9 mouse cellular contexts compared by ENCODE assay signal in the genomic region with DNA sequence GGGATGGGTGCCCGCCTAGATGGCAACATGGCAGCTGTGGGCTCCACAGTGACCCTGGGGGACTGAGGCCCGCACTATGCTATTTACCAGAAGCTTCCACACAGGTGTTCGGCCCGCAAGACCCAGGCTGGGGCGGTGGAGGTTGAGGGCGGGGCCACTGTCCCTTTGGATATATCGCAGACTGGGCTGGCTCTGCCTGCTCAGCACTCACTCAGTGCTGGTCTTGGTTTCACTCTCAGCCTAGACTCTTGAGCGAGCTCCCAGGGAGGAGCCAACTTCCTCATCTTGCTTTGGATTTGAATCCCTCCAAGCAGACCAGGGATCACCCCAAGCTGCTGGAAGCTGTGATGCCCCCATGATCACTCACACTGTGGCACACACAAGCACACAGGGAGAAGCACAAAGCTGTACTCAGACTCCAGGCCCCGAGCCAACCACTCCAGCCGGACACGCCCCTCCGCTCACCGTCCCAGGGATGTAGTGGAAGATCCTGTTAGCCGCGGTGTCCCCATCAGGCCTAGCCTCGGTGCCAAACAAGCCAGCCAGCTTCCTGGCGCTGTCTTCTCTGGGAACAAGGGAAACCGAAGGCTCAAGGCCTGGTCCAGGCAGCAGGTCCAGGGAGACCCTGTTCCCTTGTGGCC. TPM values are rescaled to one million over a fixed set of nuclear protein-coding genes. Genes with fewer than 3 reads are reported as not detected.
DNase-seq lines count a peak whose midpoint lies in the region; ATAC-seq and TF ChIP-seq lines count a peak whose summit lies in the region.
"Had no signal": no experiment of that assay in that cellular context is flagged by ENCODE, and none has a peak within 500 bp of the region (broad histone marks: within the 10 kb centered on the region; RNA-seq: fewer than 3 reads in every experiment).

No protein-coding gene starts in this region.

- 32% methylated on average over 18 of the region's 18 CpGs for WGBS in heart, postnatal 0 days
- 53% methylated on average over 18 of the region's 18 CpGs for WGBS in liver, embryonic 14.5 days (ENCODE audit: insufficient replicate concordance)

- ATAC-seq in heart, postnatal 0 days (ENCODE audit: insufficient read depth, low read depth), result peak; percentile 40; the same call in 1 of the 2 replicates
- ATAC-seq in liver, embryonic 14.5 days (ENCODE audit: insufficient read depth), result peak; percentile 24; the same call in 1 of the 2 replicates

- TF ChIP-seq POLR2A in bone marrow macrophage, adult 2 months (IDR thresholded peaks at IDR 0.05; ENCODE audit: borderline replicate concordance, low read depth, low read length), result no peak

- no peak for TF ChIP-seq CTCF in bone marrow macrophage, adult 2 months (IDR thresholded peaks at IDR 0.05; ENCODE audit: low read depth, low read length)
- TF ChIP-seq CTCF in heart, postnatal 0 days (IDR thresholded peaks at IDR 0.05; ENCODE audit: low read depth), result no peak
- TF ChIP-seq CTCF in liver, embryonic 14.5 days (IDR thresholded peaks at IDR 0.05; ENCODE audit: low read depth), result no peak

- peaks cover 46% of the 10 kb centered on the region for H3K36me3 ChIP-seq in heart, postnatal 0 days (replicated peaks; ENCODE audit: control insufficient read depth, insufficient read depth, low read length)
- peaks cover 6% of the 10 kb centered on the region for H3K36me3 ChIP-seq in liver, embryonic 14.5 days (replicated peaks; ENCODE audit: control insufficient read depth, insufficient read depth, low read depth)

- peaks cover 28% of the 10 kb centered on the region for H3K4me1 ChIP-seq in bone marrow macrophage, adult 2 months (ENCODE audit: control insufficient read depth, insufficient read depth, low read length)
- H3K4me1 ChIP-seq in heart, postnatal 0 days (ENCODE audit: control insufficient read depth, insufficient read depth), result peaks cover 9% of the 10 kb centered on the region
- no peaks in the 10 kb centered on the region; a peak in 1 of 4 replicates for H3K4me1 ChIP-seq in liver, embryonic 14.5 days (replicated peaks; ENCODE audit: control insufficient read depth in 2 of 2, insufficient read depth in 2 of 2, low read length in 1 of 2)

- H3K27me3 ChIP-seq in heart, postnatal 0 days (ENCODE audit: control insufficient read depth, insufficient read depth, low read length), result no peaks in the 10 kb centered on the region
- H3K27me3 ChIP-seq in liver, embryonic 14.5 days (ENCODE audit: control insufficient read depth, insufficient read depth, low read length), result no peaks in the 10 kb centered on the region

- peak overlapping the region; percentile 69 for H3K27ac ChIP-seq in bone marrow macrophage, adult 2 months (ENCODE audit: insufficient read depth, low read depth, low read length)
- no peak overlapping the region for H3K27ac ChIP-seq in heart, postnatal 0 days (ENCODE audit: low read depth)
- H3K27ac ChIP-seq in liver, embryonic 14.5 days, result no peak overlapping the region

- DNase-seq in embryo, embryonic 10 days (ENCODE audit: low spot score), result peak; percentile 11
- no peak for DNase-seq in embryo, embryonic 11 days
- no peak for DNase-seq in heart, postnatal 0 days (ENCODE audit: low spot score)
- no peak for DNase-seq in liver, embryonic 14.5 days (ENCODE audit: low read depth in 3 of 3, low spot score in 3 of 3)
- no peak for DNase-seq in layer of hippocampus, postnatal 36 days
- DNase-seq in ovary, adult 18-20 months (ENCODE audit: low spot score), result no peak
- DNase-seq in retina, embryonic 14.5 days (ENCODE audit: low spot score), result no peak

- H3K4me2 ChIP-seq in heart, postnatal 0 days (ENCODE audit: low read depth, low read length), result peak overlapping the region; percentile 20; the same call in 1 of the 2 replicates
- H3K4me2 ChIP-seq in liver, embryonic 14.5 days (ENCODE audit: low read depth), result no peak overlapping the region; the same call in 1 of the 2 replicates

- H3K9me3 ChIP-seq in heart, postnatal 0 days (replicated peaks; ENCODE audit: control insufficient read depth, low read length), result no peaks in the 10 kb centered on the region
- H3K9me3 ChIP-seq in liver, embryonic 14.5 days (ENCODE audit: control insufficient read depth, low read length), result no peaks in the 10 kb centered on the region

- H3K9ac ChIP-seq in heart, postnatal 0 days (replicated peaks; ENCODE audit: low read depth, low read length), result no peak overlapping the region
- H3K9ac ChIP-seq in liver, embryonic 14.5 days (replicated peaks), result no peak overlapping the region

- TF ChIP-seq EP300 in heart, postnatal 0 days (IDR thresholded peaks at IDR 0.05; ENCODE audit: low read depth), result no peak
- TF ChIP-seq EP300 in liver, embryonic 14.5 days (IDR thresholded peaks at IDR 0.05; ENCODE audit: low read depth), result no peak

- H3K4me3 ChIP-seq in bone marrow macrophage, adult 2 months (ENCODE audit: insufficient read depth, low read length), result no peak overlapping the region
- H3K4me3 ChIP-seq in heart, postnatal 0 days (ENCODE audit: low read depth, low read length), result no peak overlapping the region
- H3K4me3 ChIP-seq in liver, embryonic 14.5 days (ENCODE audit: insufficient read depth in 1 of 2, low read depth in 2 of 2, low read length in 2 of 2), result no peak overlapping the region

RNA-seq across cellular contexts. Expression of gene Plekhn1, which starts 6.8 kb away (rescaled TPM):
- 41.6 and 44.9 TPM in 2 replicates for polyA plus RNA-seq in bone marrow macrophage, adult 2 months (2012; ENCODE audit: insufficient read depth, insufficient read length, missing spikeins)
- 15.3 and 21.9 TPM in 2 replicates for total RNA-seq in heart, postnatal 0 days (2014; rRNA removed; ENCODE audit: low replicate concordance)
- polyA plus RNA-seq in heart, postnatal 0 days (2015; fragmentation: Nextera tagmentation; extraction: Ambion mirVana), result 5.9 and 6.0 TPM in 2 replicates
- polyA plus RNA-seq in liver, embryonic 14.5 days (2012; rRNA removed), result 9.9 and 10.8 TPM in 2 replicates
- 2.7 and 5.2 TPM in 2 replicates for polyA plus RNA-seq in liver, embryonic 14.5 days (2014; fragmentation: Nextera tagmentation; extraction: Ambion mirVana)
- 10 to 100 TPM; 43.1 to 44.9 TPM for total RNA-seq in layer of hippocampus, postnatal 36 days (2021)

RNA-seq across cellular contexts. Expression of gene Noc2l, which starts 7.9 kb away (rescaled TPM):
- polyA plus RNA-seq in bone marrow macrophage, adult 2 months (2012; ENCODE audit: insufficient read depth, insufficient read length, missing spikeins), result 45.2 and 46.3 TPM in 2 replicates
- 34.5 and 46.4 TPM in 2 replicates for total RNA-seq in heart, postnatal 0 days (2014; rRNA removed; ENCODE audit: low replicate concordance)
- 15.8 and 17.2 TPM in 2 replicates for polyA plus RNA-seq in heart, postnatal 0 days (2015; fragmentation: Nextera tagmentation; extraction: Ambion mirVana)
- 62.7 and 68.0 TPM in 2 replicates for polyA plus RNA-seq in liver, embryonic 14.5 days (2012; rRNA removed)
- polyA plus RNA-seq in liver, embryonic 14.5 days (2014; fragmentation: Nextera tagmentation; extraction: Ambion mirVana), result 40.2 and 50.7 TPM in 2 replicates
- total RNA-seq in layer of hippocampus, postnatal 36 days (2021), result 10 to 100 TPM; 65.7 to 71.6 TPM

RNA-seq across cellular contexts. Expression of gene Perm1, which starts 12.2 kb away (rescaled TPM):
- polyA plus RNA-seq in bone marrow macrophage, adult 2 months (2012; ENCODE audit: insufficient read depth, insufficient read length, missing spikeins), result not detected in 2 replicates
- total RNA-seq in heart, postnatal 0 days (2014; rRNA removed; ENCODE audit: low replicate concordance), result 57.5 and 68.3 TPM in 2 replicates
- 35.9 and 42.9 TPM in 2 replicates for polyA plus RNA-seq in heart, postnatal 0 days (2015; fragmentation: Nextera tagmentation; extraction: Ambion mirVana)
- 0.03 TPM in 2 replicates for polyA plus RNA-seq in liver, embryonic 14.5 days (2012; rRNA removed)
- 0.05 TPM in 1 of 2 replicates, not detected in the other for polyA plus RNA-seq in liver, embryonic 14.5 days (2014; fragmentation: Nextera tagmentation; extraction: Ambion mirVana)
- under 1 TPM; 0.28 to 0.37 TPM for total RNA-seq in layer of hippocampus, postnatal 36 days (2021)
- total RNA-seq: hematopoietic stem cell, adult 5-6 weeks had no signal

RNA-seq across cellular contexts. Expression of gene AW011738, which starts 24.8 kb away (rescaled TPM):
- polyA plus RNA-seq in bone marrow macrophage, adult 2 months (2012; ENCODE audit: insufficient read depth, insufficient read length, missing spikeins), result 1.2 and 1.6 TPM in 2 replicates
- 5.9 and 6.0 TPM in 2 replicates for total RNA-seq in heart, postnatal 0 days (2014; rRNA removed; ENCODE audit: low replicate concordance)
- 3.2 and 3.4 TPM in 2 replicates for polyA plus RNA-seq in heart, postnatal 0 days (2015; fragmentation: Nextera tagmentation; extraction: Ambion mirVana)
- 0.49 and 0.66 TPM in 2 replicates for polyA plus RNA-seq in liver, embryonic 14.5 days (2012; rRNA removed)
- 0.23 TPM in 1 of 2 replicates, not detected in the other for polyA plus RNA-seq in liver, embryonic 14.5 days (2014; fragmentation: Nextera tagmentation; extraction: Ambion mirVana)
- total RNA-seq in layer of hippocampus, postnatal 36 days (2021), result 1 to 10 TPM; 5.5 to 6.6 TPM

RNA-seq across cellular contexts. Expression of gene Isg15, which starts 27.3 kb away (rescaled TPM):
- polyA plus RNA-seq in bone marrow macrophage, adult 2 months (2012; ENCODE audit: insufficient read depth, insufficient read length, missing spikeins), result 76.8 and 96.9 TPM in 2 replicates
- total RNA-seq in heart, postnatal 0 days (2014; rRNA removed; ENCODE audit: low replicate concordance), result 7.5 and 19.9 TPM in 2 replicates
- polyA plus RNA-seq in heart, postnatal 0 days (2015; fragmentation: Nextera tagmentation; extraction: Ambion mirVana), result 4.5 and 7.0 TPM in 2 replicates
- polyA plus RNA-seq in liver, embryonic 14.5 days (2012; rRNA removed), result 5.8 and 6.1 TPM in 2 replicates
- polyA plus RNA-seq in liver, embryonic 14.5 days (2014; fragmentation: Nextera tagmentation; extraction: Ambion mirVana), result 0.90 and 1.3 TPM in 2 replicates
- total RNA-seq in layer of hippocampus, postnatal 36 days (2021), result 1 to 10 TPM in 1 of 2 experiments, not detected in 1; 1.9 TPM

Comparison
In these comparisons a context has a peak if more than half of its experiments do, and no peak if none do; other contexts are left out.
1. RNA of gene Perm1, which starts 12.2 kb away (polyA plus RNA-seq): 35.9 to 42.9 TPM in heart, postnatal 0 days; not detected in bone marrow macrophage, adult 2 months and 0.03 to 0.05 TPM in liver, embryonic 14.5 days; every median in the first group is over 10 times any median in the second.